Mouse (Mus musculus): Measurements from ENCODE around the gene Rfpl4. TPM values are rescaled to one million over a fixed set of nuclear protein-coding genes. Genes with fewer than 3 reads are reported as not detected.
A peak's percentile ranks its signal among the peaks of the same experiment; 100 is the strongest.
"Not testable (repeated sequence)": the region's sequence is repeated elsewhere in the genome, so short reads cannot be mapped to it uniquely, and the experiment has no call there.

The Rfpl4 gene
- total RNA-seq, 2 experiments from 2014 or later, result not detected

DNA sequence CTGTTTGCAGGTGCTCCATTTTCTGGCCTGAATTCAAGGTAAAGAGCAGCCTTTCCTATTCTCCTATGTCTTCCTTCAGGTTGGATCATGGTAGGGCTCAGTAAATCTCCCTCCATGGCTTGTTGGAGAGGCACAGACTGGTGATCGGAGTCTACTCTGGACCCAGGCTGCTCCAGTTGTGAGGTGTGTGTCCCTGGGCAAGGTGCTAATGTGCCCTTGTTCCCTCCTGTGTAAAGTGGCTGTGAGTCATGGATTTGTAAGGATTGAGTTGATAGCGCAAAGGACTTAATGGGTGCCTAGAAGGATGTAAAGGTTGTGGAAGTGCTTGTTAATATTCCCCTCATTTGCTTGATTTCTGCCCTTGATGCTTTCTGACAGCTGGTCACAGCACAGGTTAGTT is 34.8 kb downstream of the Rfpl4 start:
- ATAC-seq (replicated peaks; ENCODE audit: low FRiP score, poor library complexity, severe bottlenecking), result no peak

DNA sequence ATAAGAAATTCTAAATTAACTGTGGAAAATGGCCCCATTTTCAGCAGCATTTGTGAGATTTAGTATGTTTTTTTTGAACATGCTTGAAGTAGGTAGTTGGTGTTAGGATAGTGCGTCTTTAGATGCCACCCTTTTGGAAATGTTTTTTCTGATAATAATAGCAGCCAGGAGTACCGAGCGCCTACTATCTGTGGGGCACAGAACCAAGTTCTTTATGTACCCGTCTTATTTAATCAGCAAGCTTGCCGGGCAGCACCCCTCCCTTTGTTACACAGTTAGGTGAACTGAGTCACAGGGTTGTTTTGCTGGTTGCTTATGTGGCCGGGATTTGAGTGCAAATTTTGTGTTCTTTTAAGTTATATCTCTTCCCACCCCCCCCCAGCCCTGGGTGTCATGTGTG is 35.5 kb downstream of the Rfpl4 start:
- peak; percentile 55 for ATAC-seq (replicated peaks; ENCODE audit: low FRiP score, poor library complexity, severe bottlenecking)

DNA sequence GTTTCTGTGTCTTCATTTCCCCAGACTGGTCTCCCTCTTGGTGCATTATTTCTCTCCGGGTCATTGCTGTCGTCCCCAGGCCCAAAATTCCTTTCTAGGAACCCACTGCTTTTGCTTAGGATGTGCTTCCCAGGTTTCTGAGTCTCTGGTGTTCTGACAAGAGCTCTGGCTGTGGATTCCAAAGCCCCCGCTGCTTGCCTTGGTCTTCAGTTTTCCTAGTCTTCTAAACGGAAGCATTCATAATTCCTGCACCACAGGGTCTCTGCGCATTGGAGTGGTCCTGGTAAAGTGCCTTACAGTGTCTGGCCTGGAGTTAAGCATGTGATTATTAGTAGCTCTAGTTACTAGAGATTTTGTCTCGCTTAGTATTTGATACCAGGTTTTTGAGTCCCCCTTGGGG is 35.9 kb downstream of the Rfpl4 start:
- ATAC-seq (replicated peaks; ENCODE audit: low FRiP score, poor library complexity, severe bottlenecking), result no peak

DNA sequence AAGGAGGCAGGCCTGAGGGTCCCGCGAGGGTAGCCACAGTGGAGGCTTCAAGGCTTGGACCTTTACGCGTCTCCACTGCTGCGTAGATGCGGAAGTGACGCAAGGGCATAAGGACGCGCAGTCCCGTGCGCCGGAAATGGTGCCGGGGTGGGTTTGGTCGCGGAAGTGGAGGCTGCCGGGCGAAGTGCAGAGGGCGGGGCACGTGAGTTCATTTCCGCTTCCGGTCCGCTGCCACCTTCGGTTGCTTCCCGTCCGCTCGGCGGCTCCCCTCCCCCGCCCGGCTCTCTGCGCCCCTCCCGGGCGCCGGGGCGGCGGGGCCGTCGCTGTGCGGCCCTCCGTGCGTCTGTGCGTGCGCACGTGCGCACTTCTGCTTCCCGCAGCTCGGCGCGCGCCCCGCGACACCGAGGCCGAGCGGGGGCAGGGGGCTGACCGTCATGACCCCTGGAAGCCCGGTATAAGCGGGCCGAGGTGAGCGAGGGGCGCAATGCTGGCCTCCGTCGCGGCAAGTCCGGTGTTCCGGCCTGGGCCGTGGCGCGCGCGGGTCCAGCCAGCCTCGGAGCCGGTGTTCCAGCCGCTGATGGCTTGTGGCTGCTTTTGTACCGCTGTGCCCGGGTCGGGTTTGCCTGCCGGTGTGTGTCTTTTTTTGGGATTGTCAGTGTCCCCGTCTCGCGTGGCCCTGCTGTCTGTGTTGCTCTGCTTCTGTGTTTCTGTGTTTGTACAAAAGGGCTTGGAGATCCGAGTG is 36.6 kb downstream of the Rfpl4 start, which contains the start of gene Epn1:
Epn1 (plus strand) TSS at position 226 of the 742 bp plus-strand sequence.
- peak; percentile 95 for ATAC-seq (replicated peaks; ENCODE audit: low FRiP score, poor library complexity, severe bottlenecking)

DNA sequence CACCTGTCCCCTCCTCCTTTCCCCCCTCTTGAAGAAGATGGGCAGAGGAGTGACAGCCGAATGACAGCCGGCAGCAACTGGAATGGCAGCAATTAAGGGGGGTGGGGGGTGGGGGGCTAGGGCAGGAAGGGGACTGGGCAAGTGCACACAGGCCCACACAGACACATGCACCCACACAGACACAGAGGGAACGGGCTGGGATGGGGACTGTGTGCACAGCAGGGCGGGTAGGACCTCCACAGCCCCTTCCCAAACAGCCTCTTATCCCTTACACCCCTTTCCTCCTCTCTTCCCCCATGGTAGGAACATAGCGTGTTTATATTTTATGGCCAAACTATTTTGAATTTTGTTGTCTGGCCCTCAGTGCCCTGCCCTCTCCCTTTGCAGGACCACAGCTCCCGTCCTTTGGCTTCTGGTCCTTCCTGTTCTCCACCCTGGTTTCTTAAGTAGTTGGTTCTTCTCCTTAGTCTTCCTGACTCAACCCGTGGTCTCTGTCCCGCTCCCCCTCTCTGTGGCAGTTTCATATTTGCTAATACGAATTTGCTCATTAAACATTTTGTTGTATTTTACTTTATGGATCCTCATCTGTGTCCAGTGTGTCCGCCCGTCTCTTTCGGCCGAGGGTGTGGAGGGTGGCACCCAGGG is 37.3 kb downstream of the Rfpl4 start:
- not testable (repeated sequence) for ATAC-seq (replicated peaks; ENCODE audit: low FRiP score, poor library complexity, severe bottlenecking)

DNA sequence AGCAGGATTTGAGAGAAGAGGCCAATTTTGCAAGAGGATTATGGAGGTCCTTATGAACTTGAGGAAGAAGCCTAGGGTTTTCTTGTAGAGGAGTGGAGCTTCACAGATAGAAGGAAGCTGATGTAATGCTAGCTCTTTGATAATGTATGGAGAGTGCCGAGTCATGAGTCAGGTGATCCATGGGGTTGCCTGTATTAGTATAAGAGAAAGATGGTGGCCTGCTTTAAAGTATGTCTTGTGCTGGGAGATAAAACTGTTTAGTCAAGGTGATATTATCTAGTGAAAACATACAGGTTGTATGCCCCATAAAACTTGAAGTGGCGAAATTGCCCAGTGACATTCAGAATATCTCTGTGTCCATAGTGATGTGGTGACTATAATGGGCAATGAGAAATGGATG is 39.8 kb downstream of the Rfpl4 start:
- no peak for ATAC-seq (replicated peaks; ENCODE audit: low FRiP score, poor library complexity, severe bottlenecking)

DNA sequence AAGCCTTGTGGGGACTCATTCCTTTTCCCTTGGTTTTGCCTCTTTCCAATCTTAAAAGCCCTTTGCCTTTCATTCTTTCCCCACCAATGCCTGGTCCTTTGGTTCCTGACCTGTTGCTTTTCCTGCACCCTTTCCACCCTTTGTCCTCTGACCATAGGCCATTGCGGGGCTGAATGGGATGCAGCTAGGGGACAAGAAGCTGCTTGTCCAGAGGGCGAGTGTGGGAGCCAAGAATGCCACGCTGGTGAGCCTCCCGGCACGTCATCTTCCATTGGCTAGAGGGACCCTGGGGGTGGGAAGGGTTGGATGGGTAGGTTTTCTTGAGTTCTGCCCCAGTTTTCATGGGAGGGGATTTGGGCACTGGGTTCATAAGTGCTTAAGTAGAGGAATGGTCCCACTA is 41.8 kb downstream of the Rfpl4 start:
- no peak for ATAC-seq (replicated peaks; ENCODE audit: low FRiP score, poor library complexity, severe bottlenecking)

DNA sequence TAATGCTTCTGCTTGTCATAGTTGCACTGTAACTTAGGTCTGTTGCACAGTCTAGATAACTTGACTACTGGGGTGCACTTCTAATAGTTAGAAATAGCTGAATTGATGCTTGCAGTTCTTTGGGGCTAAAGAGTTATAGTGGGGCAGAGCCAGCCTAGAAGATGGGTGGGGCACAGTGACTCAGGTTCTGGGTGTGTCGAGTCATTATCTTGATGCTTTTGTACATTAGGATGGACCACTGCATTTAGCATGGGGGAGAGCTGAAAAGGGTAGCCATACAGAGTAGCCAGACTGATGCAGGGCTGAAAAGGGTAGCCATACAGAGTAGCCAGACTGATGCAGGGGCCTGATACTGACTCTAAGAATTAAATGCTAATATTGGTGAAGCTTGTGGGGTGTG is 43.2 kb downstream of the Rfpl4 start:
- peak; percentile 84 for ATAC-seq (replicated peaks; ENCODE audit: low FRiP score, poor library complexity, severe bottlenecking)

DNA sequence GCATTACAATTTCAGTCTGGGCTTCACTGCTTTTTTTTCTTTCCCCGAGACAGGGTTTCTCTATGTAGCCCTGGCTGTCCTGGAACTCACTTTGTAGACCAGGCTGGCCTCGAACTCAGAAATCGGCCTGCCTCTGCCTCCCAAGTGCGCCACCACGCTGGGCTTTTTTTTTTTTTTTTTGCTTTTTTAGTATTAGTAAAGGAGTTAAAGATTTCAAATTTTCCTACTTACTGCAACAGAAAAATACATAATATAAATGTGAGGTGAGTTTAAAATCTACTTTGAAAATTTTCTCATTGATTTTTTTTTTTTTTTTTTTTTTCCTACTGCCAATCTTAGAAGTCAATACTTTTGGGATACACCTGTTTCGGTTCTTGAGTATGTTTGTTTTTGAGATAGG is 51.9 kb downstream of the Rfpl4 start:
- no peak for ATAC-seq (replicated peaks; ENCODE audit: low FRiP score, poor library complexity, severe bottlenecking)

DNA sequence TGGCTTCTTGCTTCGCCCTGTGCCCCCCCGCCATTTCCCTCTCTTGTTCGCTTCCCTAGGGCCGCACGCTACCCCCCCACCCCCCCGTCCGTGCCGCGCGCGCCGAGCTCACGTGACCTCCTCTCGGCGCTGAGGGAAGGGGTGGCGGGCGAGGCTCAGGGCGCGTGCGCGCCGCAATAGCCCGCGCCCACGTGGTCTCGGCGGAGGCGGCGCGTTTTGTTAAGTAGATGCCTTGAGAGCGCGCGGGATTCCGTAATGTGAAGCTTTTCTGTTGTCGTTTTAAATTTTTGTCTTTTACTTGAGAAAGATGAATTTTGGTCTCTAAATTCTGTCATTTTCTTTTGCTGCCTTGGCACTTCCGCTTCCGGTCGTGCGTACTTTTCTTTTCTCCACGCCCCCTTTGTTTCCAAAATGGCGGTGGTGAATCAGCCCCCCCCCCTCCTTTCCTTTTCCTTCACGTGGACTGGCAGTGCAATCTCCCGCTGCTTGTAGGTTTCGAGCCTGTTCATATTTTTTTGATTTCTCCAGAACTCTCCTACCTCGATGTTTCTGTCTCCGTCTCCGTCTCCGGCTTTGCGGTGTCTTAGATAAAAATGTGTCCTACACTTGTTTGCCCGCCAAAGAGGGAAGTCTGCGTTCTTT is 54.3 kb downstream of the Rfpl4 start:
- no peak for ATAC-seq (replicated peaks; ENCODE audit: low FRiP score, poor library complexity, severe bottlenecking)

DNA sequence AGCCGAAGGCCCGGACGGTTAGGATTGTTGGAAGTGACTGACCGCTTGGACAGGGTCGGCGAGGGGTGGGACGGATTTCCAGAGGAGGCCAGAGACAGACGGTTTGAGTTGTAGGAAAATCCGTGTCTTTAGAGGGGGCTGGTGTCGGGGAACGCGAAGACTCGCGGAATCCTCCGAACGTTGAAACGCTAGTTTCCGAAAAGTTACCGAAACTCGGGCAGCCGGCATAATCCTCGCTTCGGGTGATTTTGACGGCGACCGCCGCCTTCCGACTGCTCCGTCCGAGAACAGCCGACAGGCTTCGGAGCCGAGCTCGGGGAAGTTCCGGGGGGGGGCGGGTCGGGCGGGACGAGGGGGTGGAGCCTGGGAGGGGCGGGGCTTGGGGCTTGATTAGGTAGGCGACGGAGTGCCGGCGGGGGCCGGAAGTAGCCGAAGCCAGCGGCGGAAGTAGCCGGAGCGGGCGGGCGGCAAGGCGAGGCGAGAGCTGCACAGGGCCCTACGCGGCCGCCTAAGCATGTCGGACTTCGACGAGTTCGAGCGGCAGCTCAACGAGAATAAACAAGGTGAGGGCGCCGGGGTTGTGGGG is 54.9 kb downstream of the Rfpl4 start, which contains the start of gene U2af2:
U2af2 (plus strand) TSS at position 370 of the 586 bp plus-strand sequence.
- peak; percentile 60 for ATAC-seq (replicated peaks; ENCODE audit: low FRiP score, poor library complexity, severe bottlenecking)

DNA sequence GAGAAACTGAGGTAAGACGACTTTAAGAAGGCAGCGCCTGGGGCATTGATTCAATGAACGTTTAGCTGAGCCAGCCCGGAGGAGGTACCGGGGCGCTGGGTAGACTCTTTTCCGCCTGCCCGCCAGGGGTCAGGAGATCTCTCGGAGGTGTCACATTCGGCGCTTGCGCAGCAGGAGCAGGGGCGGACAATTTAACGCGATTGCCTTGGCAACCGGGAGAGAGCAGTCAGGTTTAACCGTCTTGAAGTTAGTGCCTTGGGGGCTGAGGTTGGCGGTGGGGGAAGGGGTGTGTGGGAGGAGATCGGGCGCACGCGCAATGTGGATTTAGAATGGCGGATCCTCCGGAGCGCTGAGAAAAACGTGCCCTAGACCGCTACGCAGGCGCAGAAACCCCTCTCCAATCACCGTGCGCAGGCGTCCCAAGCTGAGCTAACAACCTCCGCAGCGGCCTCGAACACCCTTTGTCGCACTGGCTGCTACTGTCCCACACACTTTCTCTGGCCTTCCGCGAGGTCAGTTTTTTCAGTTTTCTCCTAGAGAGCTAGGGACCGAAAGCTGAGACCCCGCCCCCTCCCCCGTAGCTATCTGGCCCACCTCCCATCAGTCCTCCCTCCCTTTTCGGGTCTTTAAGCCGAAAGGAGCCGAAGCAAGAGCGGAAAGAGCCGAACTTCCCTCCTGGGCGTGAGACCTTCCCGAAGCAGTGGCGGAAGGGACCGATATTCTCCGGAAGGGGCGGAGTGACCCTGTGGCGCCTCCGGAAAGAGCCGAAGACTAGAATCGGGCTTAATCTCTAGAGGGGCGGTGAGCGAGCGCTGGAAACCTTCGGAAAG is 55.6 kb downstream of the Rfpl4 start:
- peak; percentile 84 for ATAC-seq (replicated peaks; ENCODE audit: low FRiP score, poor library complexity, severe bottlenecking)

DNA sequence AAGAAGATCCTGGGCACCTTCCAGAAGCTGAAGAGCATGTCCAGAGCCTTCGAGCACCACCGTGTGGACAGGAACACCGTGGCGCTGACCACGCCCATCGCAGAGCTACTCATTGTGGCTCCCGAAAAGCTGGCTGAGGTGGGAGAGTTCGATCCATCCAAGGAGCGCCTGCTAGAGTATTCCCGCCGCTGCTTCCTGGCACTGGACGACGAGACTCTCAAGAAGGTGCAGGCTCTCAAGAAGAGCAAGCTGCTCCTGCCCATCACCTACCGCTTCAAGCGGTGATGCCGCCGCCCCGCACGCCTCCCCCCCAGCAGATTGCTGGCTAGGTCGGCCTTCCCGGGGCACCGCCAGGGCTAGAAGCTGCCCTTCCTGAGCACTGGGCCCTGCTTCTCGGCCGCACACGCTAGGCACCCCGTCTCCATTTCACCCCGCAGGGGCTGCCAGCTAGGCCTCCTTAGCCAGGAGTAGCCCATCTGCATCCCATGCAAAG is 56.5 kb downstream of the Rfpl4 start:
- peak; percentile 67 for ATAC-seq (replicated peaks; ENCODE audit: low FRiP score, poor library complexity, severe bottlenecking)

Other genes with a start within 250 kb of the Rfpl4 start
- gene Isoc2b, start 246.7 kb downstream of the Rfpl4 start, total RNA-seq (2015; ENCODE audit: low replicate concordance), result 2.3 and 3.3 TPM in 2 replicates
- 5.1 and 13.9 TPM in 2 replicates for gene Isoc2b, start 246.7 kb downstream of the Rfpl4 start, total RNA-seq (2017; ENCODE audit: low replicate concordance)
- gene Isoc2a, start 239.8 kb downstream of the Rfpl4 start, total RNA-seq (2015; ENCODE audit: low replicate concordance), result not detected in 2 replicates
- gene Isoc2a, start 239.8 kb downstream of the Rfpl4 start, total RNA-seq (2017; ENCODE audit: low replicate concordance), result 2.4 and 3.2 TPM in 2 replicates
- gene Gm36210, start 210.4 kb downstream of the Rfpl4 start, total RNA-seq (2015; ENCODE audit: low replicate concordance), result not detected in 2 replicates
- not detected in 2 replicates for gene Gm36210, start 210.4 kb downstream of the Rfpl4 start, total RNA-seq (2017; ENCODE audit: low replicate concordance)
- gene Zfp628, start 201.7 kb downstream of the Rfpl4 start, total RNA-seq (2015; ENCODE audit: low replicate concordance), result 1.7 and 2.3 TPM in 2 replicates
- 1.5 and 2.0 TPM in 2 replicates for gene Zfp628, start 201.7 kb downstream of the Rfpl4 start, total RNA-seq (2017; ENCODE audit: low replicate concordance)
- 1.7 TPM in 1 of 2 replicates, not detected in the other for gene Nat14, start 194.9 kb downstream of the Rfpl4 start, total RNA-seq (2015; ENCODE audit: low replicate concordance)
- gene Nat14, start 194.9 kb downstream of the Rfpl4 start, total RNA-seq (2017; ENCODE audit: low replicate concordance), result 2.5 TPM in 1 of 2 replicates, not detected in the other
- not detected in 2 replicates for gene Ssc5d, start 191.2 kb downstream of the Rfpl4 start, total RNA-seq (2015; ENCODE audit: low replicate concordance)
- gene Ssc5d, start 191.2 kb downstream of the Rfpl4 start, total RNA-seq (2017; ENCODE audit: low replicate concordance), result 0.28 TPM in 1 of 2 replicates, not detected in the other
- gene Sbk2, start 152.5 kb downstream of the Rfpl4 start, total RNA-seq (2015; ENCODE audit: low replicate concordance), result not detected in 2 replicates
- not detected in 2 replicates for gene Sbk2, start 152.5 kb downstream of the Rfpl4 start, total RNA-seq (2017; ENCODE audit: low replicate concordance)
- not detected in 2 replicates for gene Sbk3, start 145.8 kb downstream of the Rfpl4 start, total RNA-seq (2015; ENCODE audit: low replicate concordance)
- gene Sbk3, start 145.8 kb downstream of the Rfpl4 start, total RNA-seq (2017; ENCODE audit: low replicate concordance), result not detected in 2 replicates
- gene Zfp579, start 120.8 kb downstream of the Rfpl4 start, total RNA-seq (2015; ENCODE audit: low replicate concordance), result 1.3 TPM in 1 of 2 replicates, not detected in the other
- gene Zfp579, start 120.8 kb downstream of the Rfpl4 start, total RNA-seq (2017; ENCODE audit: low replicate concordance), result 0.84 and 1.4 TPM in 2 replicates
- 4.6 and 10.2 TPM in 2 replicates for gene Zfp524, start 102.5 kb downstream of the Rfpl4 start, total RNA-seq (2015; ENCODE audit: low replicate concordance)
- gene Zfp524, start 102.5 kb downstream of the Rfpl4 start, total RNA-seq (2017; ENCODE audit: low replicate concordance), result 4.6 and 7.8 TPM in 2 replicates
- gene Fiz1, start 102.3 kb downstream of the Rfpl4 start, total RNA-seq (2015; ENCODE audit: low replicate concordance), result 6.7 and 9.2 TPM in 2 replicates
- 2.6 and 4.2 TPM in 2 replicates for gene Fiz1, start 102.3 kb downstream of the Rfpl4 start, total RNA-seq (2017; ENCODE audit: low replicate concordance)
- gene Gm44973, start 101.5 kb downstream of the Rfpl4 start, total RNA-seq (2015; ENCODE audit: low replicate concordance), result not detected in 2 replicates
- gene Gm44973, start 101.5 kb downstream of the Rfpl4 start, total RNA-seq (2017; ENCODE audit: low replicate concordance), result not detected in 2 replicates
- 2.3 and 3.1 TPM in 2 replicates for gene Zfp865, start 96.6 kb downstream of the Rfpl4 start, total RNA-seq (2015; ENCODE audit: low replicate concordance)
- gene Zfp865, start 96.6 kb downstream of the Rfpl4 start, total RNA-seq (2017; ENCODE audit: low replicate concordance), result 1.7 and 2.2 TPM in 2 replicates
- not detected in 2 replicates for gene Ccdc106, start 96.4 kb downstream of the Rfpl4 start, total RNA-seq (2015; ENCODE audit: low replicate concordance)
- gene Ccdc106, start 96.4 kb downstream of the Rfpl4 start, total RNA-seq (2017; ENCODE audit: low replicate concordance), result not detected in 2 replicates
- gene 4632433K11Rik, start 82.8 kb downstream of the Rfpl4 start, total RNA-seq (2015; ENCODE audit: low replicate concordance), result not detected in 2 replicates
- gene 4632433K11Rik, start 82.8 kb downstream of the Rfpl4 start, total RNA-seq (2017; ENCODE audit: low replicate concordance), result 0.60 TPM in 1 of 2 replicates, not detected in the other
- gene Zfp784, start 78.5 kb downstream of the Rfpl4 start, total RNA-seq (2015; ENCODE audit: low replicate concordance), result not detected in 2 replicates
- 0.84 TPM in 1 of 2 replicates, not detected in the other for gene Zfp784, start 78.5 kb downstream of the Rfpl4 start, total RNA-seq (2017; ENCODE audit: low replicate concordance)
- not detected in 2 replicates for gene Zfp580, start 65.4 kb downstream of the Rfpl4 start, total RNA-seq (2015; ENCODE audit: low replicate concordance)
- gene Zfp580, start 65.4 kb downstream of the Rfpl4 start, total RNA-seq (2017; ENCODE audit: low replicate concordance), result 0.26 TPM in 1 of 2 replicates, not detected in the other
- 42.3 and 45.8 TPM in 2 replicates for gene U2af2, start 54.8 kb downstream of the Rfpl4 start, total RNA-seq (2015; ENCODE audit: low replicate concordance)
- 48.8 and 56.9 TPM in 2 replicates for gene U2af2, start 54.8 kb downstream of the Rfpl4 start, total RNA-seq (2017; ENCODE audit: low replicate concordance)
- 42.2 and 42.5 TPM in 2 replicates for gene Epn1, start 36.7 kb downstream of the Rfpl4 start, total RNA-seq (2015; ENCODE audit: low replicate concordance)
- gene Epn1, start 36.7 kb downstream of the Rfpl4 start, total RNA-seq (2017; ENCODE audit: low replicate concordance), result 51.2 and 86.8 TPM in 2 replicates
- not detected in 2 replicates for gene Rasl2-9, start 9.0 kb upstream of the Rfpl4 start, total RNA-seq (2015; ENCODE audit: low replicate concordance)
- not detected in 2 replicates for gene Rasl2-9, start 9.0 kb upstream of the Rfpl4 start, total RNA-seq (2017; ENCODE audit: low replicate concordance)
- not detected in 2 replicates for gene Vmn1r55, start 32.7 kb upstream of the Rfpl4 start, total RNA-seq (2015; ENCODE audit: low replicate concordance)
- not detected in 2 replicates for gene Vmn1r55, start 32.7 kb upstream of the Rfpl4 start, total RNA-seq (2017; ENCODE audit: low replicate concordance)
- gene Vmn1r56, start 79.8 kb upstream of the Rfpl4 start, total RNA-seq (2015; ENCODE audit: low replicate concordance), result not detected in 2 replicates
- gene Vmn1r56, start 79.8 kb upstream of the Rfpl4 start, total RNA-seq (2017; ENCODE audit: low replicate concordance), result not detected in 2 replicates
- gene Vmn1r57, start 101.5 kb upstream of the Rfpl4 start, total RNA-seq (2015; ENCODE audit: low replicate concordance), result not detected in 2 replicates
- not detected in 2 replicates for gene Vmn1r57, start 101.5 kb upstream of the Rfpl4 start, total RNA-seq (2017; ENCODE audit: low replicate concordance)
- not detected in 2 replicates for gene Gm5065, start 233.6 kb upstream of the Rfpl4 start, total RNA-seq (2015; ENCODE audit: low replicate concordance)
- not detected in 2 replicates for gene Gm5065, start 233.6 kb upstream of the Rfpl4 start, total RNA-seq (2017; ENCODE audit: low replicate concordance)
- gene Nlrp2, start 234.1 kb upstream of the Rfpl4 start, total RNA-seq (2015; ENCODE audit: low replicate concordance), result not detected in 2 replicates
- not detected in 2 replicates for gene Nlrp2, start 234.1 kb upstream of the Rfpl4 start, total RNA-seq (2017; ENCODE audit: low replicate concordance)